In the genomic region with DNA sequence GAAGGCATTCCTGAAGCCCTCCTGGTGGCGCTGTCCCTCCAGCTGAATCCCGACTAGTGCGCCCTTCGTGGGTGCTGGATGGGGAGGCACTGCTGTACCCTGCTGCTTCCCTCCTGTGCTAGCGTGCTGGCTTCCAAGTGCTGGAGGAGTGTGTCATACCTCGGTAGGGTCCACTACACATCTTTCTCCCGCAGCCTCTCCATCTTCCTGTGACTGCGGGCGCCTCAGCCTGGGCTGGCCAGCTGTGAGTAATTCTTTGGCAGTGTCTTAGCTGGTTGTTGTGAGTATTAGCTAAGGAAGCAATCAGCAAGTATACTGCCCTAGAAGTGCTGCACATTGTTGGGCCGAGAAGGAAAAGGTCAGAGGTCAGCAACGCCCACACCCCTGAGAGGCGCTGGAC, we compare ENCODE assay signal across 24 mouse cellular contexts. TPM values are rescaled to one million over a fixed set of nuclear protein-coding genes. Genes with fewer than 3 reads are reported as not detected.
DNase-seq lines count a peak whose midpoint lies in the region; ATAC-seq and TF ChIP-seq lines count a peak whose summit lies in the region.
"Had no signal": no experiment of that assay in that cellular context is flagged by ENCODE, and none has a peak within 500 bp of the region (broad histone marks: within the 10 kb centered on the region; RNA-seq: fewer than 3 reads in every experiment).

No protein-coding gene starts in this region.

- H3K4me1 ChIP-seq in forebrain, embryonic 10.5 days = peaks cover 16% of the 10 kb centered on the region
- no peaks in the 10 kb centered on the region for H3K4me1 ChIP-seq in forebrain, postnatal 0 days (ENCODE audit: insufficient read depth)
- H3K4me1 ChIP-seq: forebrain, embryonic 15.5 days had no signal

- ATAC-seq in forebrain, postnatal 0 days = no peak
- ATAC-seq: activated CD4-positive, CD25-positive, alpha-beta regulatory T cell, adult 4 months; CD4-positive, CD25-positive, alpha-beta regulatory T cell, adult 4 months; forebrain, embryonic 15.5 days; hindbrain, embryonic 16.5 days; inflammation-experienced regulatory T-cells, adult 6 months; intestine, postnatal 0 days had no signal

- H3K27ac ChIP-seq in forebrain, embryonic 10.5 days = 0 out of 2 replicates have a peak overlapping the region, but pooled peaks have one; percentile 9
- no peak overlapping the region for H3K27ac ChIP-seq in forebrain, postnatal 0 days (ENCODE audit: low read depth, low read length)
- H3K27ac ChIP-seq: embryonic facial prominence, embryonic 13.5 days; forebrain, embryonic 15.5 days had no signal

- DNase-seq in forebrain, embryonic 10.5 days (ENCODE audit: extremely low spot score, low spot score) = no peak
- no peak for DNase-seq in forebrain, postnatal 0 days
- peak; percentile 30 for DNase-seq in lung, postnatal 10 days
- DNase-seq in lung, postnatal 4 days = no peak
- DNase-seq in NIH3T3 (ENCODE audit: low read depth) = peak; percentile 84
- no peak for DNase-seq in frontal cortex, adult 2 months (ENCODE audit: extremely low spot score in 1 of 2, low spot score in 1 of 2)
- DNase-seq in retina, embryonic 14.5 days (ENCODE audit: low spot score) = no peak
- DNase-seq: adrenal gland, postnatal 14 days; B cell, adult 2 months; cerebellum, adult 11-12 months; cerebellum, adult 9-11 months; cerebellum, postnatal 36 days; gastrocnemius, postnatal 14 days had no signal

- H3K4me2 ChIP-seq in forebrain, postnatal 0 days (ENCODE audit: low read depth) = no peak overlapping the region
- H3K4me2 ChIP-seq: embryonic facial prominence, embryonic 13.5 days; forebrain, embryonic 15.5 days; heart, embryonic 12.5 days had no signal

- WGBS in forebrain, embryonic 10.5 days = 60% methylated on average over 12 of the region's 12 CpGs
- 58% methylated on average over 12 of the region's 12 CpGs for WGBS in forebrain, postnatal 0 days

- H3K4me3 ChIP-seq in forebrain, embryonic 10.5 days = no peak overlapping the region
- no peak overlapping the region for H3K4me3 ChIP-seq in forebrain, postnatal 0 days (ENCODE audit: low read depth, low read length)
- H3K4me3 ChIP-seq: embryonic facial prominence, embryonic 13.5 days; forebrain, embryonic 15.5 days; heart, embryonic 12.5 days had no signal

- H3K27me3 ChIP-seq in forebrain, embryonic 10.5 days (ENCODE audit: poor library complexity, severe bottlenecking) = no peaks in the 10 kb centered on the region
- no peaks in the 10 kb centered on the region for H3K27me3 ChIP-seq in forebrain, postnatal 0 days (ENCODE audit: insufficient read depth, low read length)
- H3K27me3 ChIP-seq: embryonic facial prominence, embryonic 13.5 days; forebrain, embryonic 15.5 days; heart, embryonic 12.5 days had no signal

- no peaks in the 10 kb centered on the region for H3K9me3 ChIP-seq in forebrain, embryonic 10.5 days
- no peaks in the 10 kb centered on the region for H3K9me3 ChIP-seq in forebrain, postnatal 0 days (ENCODE audit: low read length)
- H3K9me3 ChIP-seq: embryonic facial prominence, embryonic 13.5 days; forebrain, embryonic 15.5 days; G1E had no signal

- TF ChIP-seq CTCF in forebrain, postnatal 0 days (IDR thresholded peaks at IDR 0.05; ENCODE audit: low read depth) = no peak

- no peaks in the 10 kb centered on the region for H3K36me3 ChIP-seq in forebrain, embryonic 10.5 days (replicated peaks)
- H3K36me3 ChIP-seq in forebrain, postnatal 0 days (ENCODE audit: insufficient read depth) = no peaks in the 10 kb centered on the region
- H3K36me3 ChIP-seq: embryonic facial prominence, embryonic 13.5 days; forebrain, embryonic 15.5 days had no signal

- no peak overlapping the region for H3K9ac ChIP-seq in forebrain, postnatal 0 days
- H3K9ac ChIP-seq: embryonic facial prominence, embryonic 13.5 days; forebrain, embryonic 15.5 days; heart, embryonic 12.5 days had no signal

RNA-seq across cellular contexts. Expression of gene Gpr157, which starts 18.9 kb away (rescaled TPM):
- 0.32 and 0.41 TPM in 2 replicates for polyA plus RNA-seq in forebrain, embryonic 10.5 days (2016; fragmentation: Nextera tagmentation; extraction: Ambion mirVana)
- 1.3 and 1.8 TPM in 2 replicates for total RNA-seq in forebrain, postnatal 0 days (2014; rRNA removed)
- polyA plus RNA-seq in forebrain, postnatal 0 days (2015; fragmentation: Nextera tagmentation; extraction: Ambion mirVana) = 0.31 TPM in 2 replicates
- 1.4 and 1.8 TPM in 2 replicates for polyA plus RNA-seq in frontal cortex, adult 2 months (2012; rRNA removed)

RNA-seq across cellular contexts. Expression of gene Slc2a5, which starts 50.9 kb away (rescaled TPM):
- polyA plus RNA-seq in forebrain, embryonic 10.5 days (2016; fragmentation: Nextera tagmentation; extraction: Ambion mirVana) = 1.3 and 1.6 TPM in 2 replicates
- total RNA-seq in forebrain, postnatal 0 days (2014; rRNA removed) = 1.8 and 3.4 TPM in 2 replicates
- polyA plus RNA-seq in forebrain, postnatal 0 days (2015; fragmentation: Nextera tagmentation; extraction: Ambion mirVana) = 1.4 and 3.2 TPM in 2 replicates
- 4.7 and 7.6 TPM in 2 replicates for polyA plus RNA-seq in frontal cortex, adult 2 months (2012; rRNA removed)
- total RNA-seq: gastrocnemius, adult 18-20 months; granulocyte monocyte progenitor cell, adult 5-6 weeks had no signal
- polyA plus RNA-seq: activated CD4-positive, CD25-positive, alpha-beta regulatory T cell, adult 4 months; CD4-positive, CD25-positive, alpha-beta regulatory T cell, adult 4 months; G1E; inflammation-experienced regulatory T-cells, adult 6 months had no signal

RNA-seq across cellular contexts. Expression of gene H6pd, which starts 59.4 kb away (rescaled TPM):
- 3.0 TPM in 2 replicates for polyA plus RNA-seq in forebrain, embryonic 10.5 days (2016; fragmentation: Nextera tagmentation; extraction: Ambion mirVana)
- 6.5 and 8.4 TPM in 2 replicates for total RNA-seq in forebrain, postnatal 0 days (2014; rRNA removed)
- 1.7 and 3.1 TPM in 2 replicates for polyA plus RNA-seq in forebrain, postnatal 0 days (2015; fragmentation: Nextera tagmentation; extraction: Ambion mirVana)
- polyA plus RNA-seq in frontal cortex, adult 2 months (2012; rRNA removed) = 4.4 and 5.7 TPM in 2 replicates

Comparison
In these comparisons a context has a peak if more than half of its experiments do, and no peak if none do; other contexts are left out.
1. DNase-seq: peak in lung, postnatal 10 days (single experiment) and NIH3T3 (single experiment); none in forebrain, embryonic 10.5 days (single experiment), forebrain, postnatal 0 days (single experiment), lung, postnatal 4 days (0 of 2), frontal cortex, adult 2 months (0 of 2) and retina, embryonic 14.5 days (single experiment).